Mouse (Mus musculus) fat pad, adult 2 months (tissue): ENCODE data around the gene Map4k3.
A peak's percentile ranks its signal among the peaks of the same experiment; 100 is the strongest.
"Not testable (repeated sequence)": the region's sequence is repeated elsewhere in the genome, so short reads cannot be mapped to it uniquely, and the experiment has no call there.

Experiments used
- DNase-seq: peaks from one replicate; pipeline ENCODE4 v3.0.0-alpha.2; 2011; ENCODE audit warnings: low read depth, low spot score; ENCODE audit errors: extremely low read depth

Gene Map4k3

GRCm38 (mm10) chr17:80728062-80728858 is at the start of gene Map4k3:
Map4k3 (minus strand) TSS chr17:80728485.
- peak; percentile 95 for DNase-seq

GRCm38 (mm10) chr17:80777581-80777980 is 49.3 kb upstream of the Map4k3 start:
- no peak for DNase-seq

- no peak for DNase-seq
These were observed 47.0 kb upstream of the Map4k3 start for GRCm38 (mm10) chr17:80775178-80775788.

- no peak for DNase-seq
These were observed 44.5 kb upstream of the Map4k3 start for GRCm38 (mm10) chr17:80772545-80773453.

- no peak for DNase-seq
These were observed 41.8 kb upstream of the Map4k3 start for GRCm38 (mm10) chr17:80770065-80770464.

GRCm38 (mm10) chr17:80765204-80765603 is 36.9 kb upstream of the Map4k3 start:
- no peak for DNase-seq

GRCm38 (mm10) chr17:80763065-80763681 is 34.9 kb upstream of the Map4k3 start:
- DNase-seq = no peak

GRCm38 (mm10) chr17:80762391-80763040 is 34.2 kb upstream of the Map4k3 start:
- DNase-seq = no peak

GRCm38 (mm10) chr17:80761191-80761590 is 32.9 kb upstream of the Map4k3 start:
- DNase-seq = not testable (repeated sequence)

- DNase-seq = no peak
These were observed 32.3 kb upstream of the Map4k3 start for GRCm38 (mm10) chr17:80760344-80761145.

GRCm38 (mm10) chr17:80756043-80756442 is 27.8 kb upstream of the Map4k3 start:
- no peak for DNase-seq

GRCm38 (mm10) chr17:80755076-80755871 is 27.0 kb upstream of the Map4k3 start:
- no peak for DNase-seq

GRCm38 (mm10) chr17:80754589-80754988 is 26.3 kb upstream of the Map4k3 start:
- no peak for DNase-seq

GRCm38 (mm10) chr17:80752466-80752865 is 24.2 kb upstream of the Map4k3 start:
- DNase-seq = no peak

GRCm38 (mm10) chr17:80739421-80739820 is 11.1 kb upstream of the Map4k3 start:
- DNase-seq = peak; percentile 75

- no peak for DNase-seq
These were observed 6.4 kb upstream of the Map4k3 start for GRCm38 (mm10) chr17:80734700-80735099.

GRCm38 (mm10) chr17:80733121-80733800 is 5.0 kb upstream of the Map4k3 start:
- no peak for DNase-seq

- no peak for DNase-seq
These were observed 4.0 kb upstream of the Map4k3 start for GRCm38 (mm10) chr17:80732256-80732655.
